Mouse (Mus musculus) thymus, postnatal 4 days (tissue): ENCODE data around the gene Nt5dc1.
A peak's percentile ranks its signal among the peaks of the same experiment; 100 is the strongest.
"Not testable (repeated sequence)": the region's sequence is repeated elsewhere in the genome, so short reads cannot be mapped to it uniquely, and the experiment has no call there.

ENCODE experiments used
- DNase-seq: peaks from one replicate; pipeline ENCODE4 v3.0.0; 2021

The Nt5dc1 gene

GRCm38 (mm10) chr10:34418204-34418756, at the start of gene Nt5dc1:
Gene Nt5dc1, minus strand, starts transcription at chr10:34418552.
- DNase-seq = peak; percentile 98

- DNase-seq = no peak
Observed at GRCm38 (mm10) chr10:34464321-34464720, 46.0 kb upstream of the Nt5dc1 start.

- no peak for DNase-seq
Observed at GRCm38 (mm10) chr10:34461451-34461850, 43.1 kb upstream of the Nt5dc1 start.

GRCm38 (mm10) chr10:34449469-34449868, 31.1 kb upstream of the Nt5dc1 start:
- no peak for DNase-seq

GRCm38 (mm10) chr10:34434191-34434590, 15.8 kb upstream of the Nt5dc1 start:
- DNase-seq = not testable (repeated sequence)

GRCm38 (mm10) chr10:34431783-34432182, 13.4 kb upstream of the Nt5dc1 start:
- no peak for DNase-seq

DNA sequence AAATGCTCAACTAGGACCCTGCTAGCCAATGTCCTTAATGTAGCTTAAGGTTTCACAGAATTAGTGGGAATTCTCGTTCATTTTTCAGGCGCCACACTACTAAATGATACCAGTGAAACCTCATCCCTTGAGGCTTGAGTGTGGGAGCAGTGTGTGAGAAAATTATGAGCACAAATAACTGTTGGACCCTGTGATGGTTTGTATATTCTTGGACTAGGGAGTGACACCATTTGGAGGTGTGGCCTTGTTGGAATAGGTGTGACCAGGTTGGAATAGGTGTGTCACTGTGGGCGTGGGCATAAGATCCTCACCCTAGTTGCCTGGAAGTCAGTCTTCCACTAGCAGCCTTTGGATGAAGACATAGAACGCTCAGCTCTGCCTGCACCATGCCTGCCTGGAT, 442 bp upstream of the Nt5dc1 start:
- not testable (repeated sequence) for DNase-seq

- DNase-seq = no peak
Observed at GRCm38 (mm10) chr10:34399267-34399666, 19.1 kb downstream of the Nt5dc1 start.

- no peak for DNase-seq
Observed at GRCm38 (mm10) chr10:34396959-34397358, 21.4 kb downstream of the Nt5dc1 start.

- no peak for DNase-seq
Observed at GRCm38 (mm10) chr10:34389681-34390080, 28.7 kb downstream of the Nt5dc1 start, which contains the start of gene Col10a1. Gene Col10a1, plus strand, starts transcription at chr10:34389981.

DNA sequence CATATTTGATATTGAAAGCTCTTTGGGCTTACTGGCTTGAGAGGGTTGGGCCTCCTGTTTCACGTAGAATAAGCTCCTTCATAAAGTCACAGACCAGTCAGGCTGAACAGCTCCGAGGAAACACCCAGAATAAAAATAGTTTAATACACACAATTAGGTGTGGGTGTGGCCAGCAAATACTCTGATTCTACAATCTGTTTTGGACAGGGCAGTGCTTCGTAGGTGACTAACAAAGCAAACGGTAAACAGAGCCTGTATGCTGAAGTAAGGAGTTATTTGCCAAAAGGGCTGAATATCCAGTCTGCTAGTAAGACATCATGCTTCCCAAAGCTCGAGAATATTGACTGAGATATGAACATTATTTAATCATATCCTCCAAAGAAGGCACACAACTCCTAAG, 32.7 kb downstream of the Nt5dc1 start:
- no peak for DNase-seq

- no peak for DNase-seq
Observed at GRCm38 (mm10) chr10:34373332-34373731, 45.0 kb downstream of the Nt5dc1 start.

DNA sequence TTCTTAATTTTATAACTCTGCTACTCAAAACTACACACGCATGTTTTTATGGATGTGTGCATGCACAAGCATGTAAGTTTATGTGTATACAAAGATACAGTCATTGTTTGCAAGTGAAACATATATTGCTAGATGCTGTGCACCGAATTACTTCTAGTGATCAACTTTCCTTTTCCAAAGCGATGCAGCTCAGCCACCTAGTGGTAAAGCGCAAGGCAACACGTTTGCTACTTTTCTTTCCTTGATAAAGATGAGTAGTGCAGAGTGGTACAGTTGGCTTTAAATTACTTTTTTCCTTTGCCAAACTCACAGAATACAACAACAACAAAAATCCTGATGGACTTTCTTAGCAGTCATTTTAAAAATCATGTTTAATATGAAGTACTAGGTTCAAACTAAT, 50.2 kb downstream of the Nt5dc1 start:
- peak; percentile 25 for DNase-seq

DNA sequence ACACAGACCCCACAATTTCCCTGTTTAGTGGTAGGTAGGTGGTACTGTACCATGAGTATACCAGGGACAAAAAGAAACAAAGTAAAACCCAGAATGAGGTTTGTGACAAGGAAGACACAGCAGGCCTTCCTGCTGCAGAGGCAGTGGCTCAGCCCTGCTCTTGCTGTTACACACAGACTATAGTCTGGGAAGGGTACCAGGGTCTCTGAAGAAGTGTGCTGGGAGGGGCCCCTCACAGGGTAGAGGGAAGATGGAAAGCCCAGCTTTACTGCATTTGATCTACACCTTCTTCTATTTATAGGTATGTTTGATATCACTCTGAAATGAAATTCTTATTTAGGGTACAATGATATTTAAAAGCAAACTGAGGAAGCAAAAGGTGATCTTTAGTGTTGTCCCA, 54.6 kb downstream of the Nt5dc1 start:
- no peak for DNase-seq

GRCm38 (mm10) chr10:34358263-34358662, 60.1 kb downstream of the Nt5dc1 start:
- no peak for DNase-seq

GRCm38 (mm10) chr10:34352166-34352565, 66.2 kb downstream of the Nt5dc1 start:
- DNase-seq = no peak

GRCm38 (mm10) chr10:34341886-34342285, 76.5 kb downstream of the Nt5dc1 start:
- no peak for DNase-seq

DNA sequence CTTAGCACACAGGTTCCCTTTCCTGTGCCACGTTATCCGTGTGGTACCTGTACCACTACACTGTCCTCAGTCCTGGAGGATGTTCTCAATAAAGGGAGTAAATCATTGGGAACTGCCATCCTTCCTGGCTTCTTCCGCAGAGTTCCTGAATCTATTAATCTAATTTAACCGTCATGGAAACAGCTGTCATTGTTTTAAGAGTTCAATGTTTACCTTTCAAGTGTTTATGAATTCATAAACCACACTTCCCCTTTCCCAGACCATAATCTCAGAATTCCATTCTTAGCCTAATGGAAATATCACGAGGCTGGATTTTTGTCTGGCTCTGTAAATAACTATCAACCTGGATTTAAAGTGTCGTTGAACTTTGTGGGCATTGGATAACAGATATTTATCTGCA, 77.3 kb downstream of the Nt5dc1 start:
- no peak for DNase-seq

- DNase-seq = peak; percentile 9
Observed at GRCm38 (mm10) chr10:34328310-34328709, 90.0 kb downstream of the Nt5dc1 start.

GRCm38 (mm10) chr10:34327144-34327543, 91.2 kb downstream of the Nt5dc1 start:
- DNase-seq = no peak

GRCm38 (mm10) chr10:34326701-34327100, 91.7 kb downstream of the Nt5dc1 start:
- DNase-seq = peak; percentile 10

- DNase-seq = no peak
Observed at GRCm38 (mm10) chr10:34320809-34321208, 97.5 kb downstream of the Nt5dc1 start.

GRCm38 (mm10) chr10:34317217-34317606, 101.1 kb downstream of the Nt5dc1 start:
- DNase-seq = no peak

GRCm38 (mm10) chr10:34316571-34317216, 101.7 kb downstream of the Nt5dc1 start:
- DNase-seq = peak; percentile 20

- DNase-seq = peak; percentile 13
Observed at GRCm38 (mm10) chr10:34312536-34312935, 105.8 kb downstream of the Nt5dc1 start.
